Mouse (Mus musculus): ENCODE results near the gene Tmem44. TPM values are rescaled to one million over a fixed set of nuclear protein-coding genes. Genes with fewer than 3 reads are reported as not detected.
A peak's percentile ranks its signal among the peaks of the same experiment; 100 is the strongest.

Tmem44 gene
- polyA plus RNA-seq, 1 experiment from 2014 or later = 24.3 TPM

- no peaks in the 10 kb centered on the region for H3K27me3 ChIP-seq (ENCODE audit: control insufficient read depth, insufficient read depth, low read length)
- H3K9me3 ChIP-seq (replicated peaks; ENCODE audit: control insufficient read depth, low read length) = no peaks in the 10 kb centered on the region
- H3K27ac ChIP-seq (replicated peaks; ENCODE audit: low read depth, low read length) = no peak overlapping the region
- DNase-seq (ENCODE audit: low spot score) = no peak
- ATAC-seq (replicated peaks; ENCODE audit: insufficient number of reproducible peaks, low FRiP score, low TSS enrichment, low read depth) = no peak
- no peaks in the 10 kb centered on the region for H3K4me1 ChIP-seq (ENCODE audit: control insufficient read depth, insufficient read depth, low read length)
- 57% methylated on average over 1 of the region's 1 CpGs for WGBS
- no peak overlapping the region for H3K4me3 ChIP-seq (ENCODE audit: low read depth, low read length)
- no peak overlapping the region for H3K9ac ChIP-seq (replicated peaks; ENCODE audit: low read length)
- H3K36me3 ChIP-seq (replicated peaks; ENCODE audit: control insufficient read depth, insufficient read depth, low read depth, low read length) = no peaks in the 10 kb centered on the region
- H3K4me2 ChIP-seq (ENCODE audit: low read depth, low read length) = no peak overlapping the region
Observed at GRCm38 (mm10) chr16:30532929-30533328, 17.7 kb downstream of the Tmem44 start.

GRCm38 (mm10) chr16:30531761-30532406 lies 18.8 kb downstream of the Tmem44 start:
- Histone ChIP-seq H3K9ac (replicated peaks; ENCODE audit: low read length) (no peak overlapping the region), H3K27me3 (ENCODE audit: control insufficient read depth, insufficient read depth, low read length) (no peaks in the 10 kb centered on the region), H3K4me2 (ENCODE audit: low read depth, low read length) (no peak overlapping the region), H3K36me3 (replicated peaks; ENCODE audit: control insufficient read depth, insufficient read depth, low read depth, low read length) (no peaks in the 10 kb centered on the region), H3K9me3 (replicated peaks; ENCODE audit: control insufficient read depth, low read length) (no peaks in the 10 kb centered on the region), H3K27ac (replicated peaks; ENCODE audit: low read depth, low read length) (no peak overlapping the region), H3K4me1 (ENCODE audit: control insufficient read depth, insufficient read depth, low read length) (no peaks in the 10 kb centered on the region), H3K4me3 (ENCODE audit: low read depth, low read length) (no peak overlapping the region)
- WGBS = 29% methylated on average over 20 of the region's 20 CpGs
- ATAC-seq (replicated peaks; ENCODE audit: insufficient number of reproducible peaks, low FRiP score, low TSS enrichment, low read depth) = no peak
- peak; percentile 70 for DNase-seq (ENCODE audit: low spot score)

- WGBS = 46% methylated on average over 4 of the region's 4 CpGs
- Histone ChIP-seq H3K27ac (replicated peaks; ENCODE audit: low read depth, low read length) (no peak overlapping the region), H3K4me3 (ENCODE audit: low read depth, low read length) (no peak overlapping the region), H3K4me2 (ENCODE audit: low read depth, low read length) (no peak overlapping the region), H3K4me1 (ENCODE audit: control insufficient read depth, insufficient read depth, low read length) (no peaks in the 10 kb centered on the region), H3K9ac (replicated peaks; ENCODE audit: low read length) (no peak overlapping the region), H3K27me3 (ENCODE audit: control insufficient read depth, insufficient read depth, low read length) (no peaks in the 10 kb centered on the region), H3K36me3 (replicated peaks; ENCODE audit: control insufficient read depth, insufficient read depth, low read depth, low read length) (no peaks in the 10 kb centered on the region), H3K9me3 (replicated peaks; ENCODE audit: control insufficient read depth, low read length) (no peaks in the 10 kb centered on the region)
- DNase-seq (ENCODE audit: low spot score) (peak; percentile 59), ATAC-seq (replicated peaks; ENCODE audit: insufficient number of reproducible peaks, low FRiP score, low TSS enrichment, low read depth) (no peak)
Observed at GRCm38 (mm10) chr16:30530815-30531214, 19.8 kb downstream of the Tmem44 start.

- 85% methylated on average over 8 of the region's 8 CpGs for WGBS
- no peak overlapping the region for H3K9ac ChIP-seq (replicated peaks; ENCODE audit: low read length)
- H3K27me3 ChIP-seq (ENCODE audit: control insufficient read depth, insufficient read depth, low read length) = no peaks in the 10 kb centered on the region
- ATAC-seq (replicated peaks; ENCODE audit: insufficient number of reproducible peaks, low FRiP score, low TSS enrichment, low read depth) (no peak), DNase-seq (ENCODE audit: low spot score) (no peak)
- H3K36me3 ChIP-seq (replicated peaks; ENCODE audit: control insufficient read depth, insufficient read depth, low read depth, low read length) = no peaks in the 10 kb centered on the region
- H3K4me3 ChIP-seq (ENCODE audit: low read depth, low read length) = no peak overlapping the region
- no peaks in the 10 kb centered on the region for H3K9me3 ChIP-seq (replicated peaks; ENCODE audit: control insufficient read depth, low read length)
- H3K4me2 ChIP-seq (ENCODE audit: low read depth, low read length) = no peak overlapping the region
- H3K4me1 ChIP-seq (ENCODE audit: control insufficient read depth, insufficient read depth, low read length) = no peaks in the 10 kb centered on the region
- no peak overlapping the region for H3K27ac ChIP-seq (replicated peaks; ENCODE audit: low read depth, low read length)
Observed at GRCm38 (mm10) chr16:30528386-30528785, 22.3 kb downstream of the Tmem44 start.

GRCm38 (mm10) chr16:30527889-30528288 lies 22.8 kb downstream of the Tmem44 start:
- DNase-seq (ENCODE audit: low spot score) = no peak
- Histone ChIP-seq H3K27me3 (ENCODE audit: control insufficient read depth, insufficient read depth, low read length) (no peaks in the 10 kb centered on the region), H3K36me3 (replicated peaks; ENCODE audit: control insufficient read depth, insufficient read depth, low read depth, low read length) (no peaks in the 10 kb centered on the region)

GRCm38 (mm10) chr16:30525756-30526155 lies 24.9 kb downstream of the Tmem44 start:
- H3K36me3 ChIP-seq (replicated peaks; ENCODE audit: control insufficient read depth, insufficient read depth, low read depth, low read length) = no peaks in the 10 kb centered on the region

More at GRCm38 (mm10) chr16:30527889-30528288, 22.8 kb downstream of the Tmem44 start:
- WGBS = 62% methylated on average over 2 of the region's 2 CpGs
- no peaks in the 10 kb centered on the region for H3K9me3 ChIP-seq (replicated peaks; ENCODE audit: control insufficient read depth, low read length)
- no peaks in the 10 kb centered on the region for H3K4me1 ChIP-seq (ENCODE audit: control insufficient read depth, insufficient read depth, low read length)
- no peak overlapping the region for H3K9ac ChIP-seq (replicated peaks; ENCODE audit: low read length)
- H3K4me3 ChIP-seq (ENCODE audit: low read depth, low read length) = no peak overlapping the region
- no peak overlapping the region for H3K4me2 ChIP-seq (ENCODE audit: low read depth, low read length)
- ATAC-seq (replicated peaks; ENCODE audit: insufficient number of reproducible peaks, low FRiP score, low TSS enrichment, low read depth) = no peak
- H3K27ac ChIP-seq (replicated peaks; ENCODE audit: low read depth, low read length) = no peak overlapping the region

GRCm38 (mm10) chr16:30524481-30524880 lies 26.2 kb downstream of the Tmem44 start:
- H3K9me3 ChIP-seq (replicated peaks; ENCODE audit: control insufficient read depth, low read length) = no peaks in the 10 kb centered on the region
- no peak for DNase-seq (ENCODE audit: low spot score)
- WGBS = 91% methylated on average over 6 of the region's 6 CpGs
- H3K4me2 ChIP-seq (ENCODE audit: low read depth, low read length) = no peak overlapping the region
- no peak overlapping the region for H3K4me3 ChIP-seq (ENCODE audit: low read depth, low read length)
- H3K9ac ChIP-seq (replicated peaks; ENCODE audit: low read length) = no peak overlapping the region
- no peaks in the 10 kb centered on the region for H3K4me1 ChIP-seq (ENCODE audit: control insufficient read depth, insufficient read depth, low read length)
- no peak for ATAC-seq (replicated peaks; ENCODE audit: insufficient number of reproducible peaks, low FRiP score, low TSS enrichment, low read depth)
- no peaks in the 10 kb centered on the region for H3K27me3 ChIP-seq (ENCODE audit: control insufficient read depth, insufficient read depth, low read length)
- H3K36me3 ChIP-seq (replicated peaks; ENCODE audit: control insufficient read depth, insufficient read depth, low read depth, low read length) = no peaks in the 10 kb centered on the region
- H3K27ac ChIP-seq (replicated peaks; ENCODE audit: low read depth, low read length) = no peak overlapping the region

More at GRCm38 (mm10) chr16:30525756-30526155, 24.9 kb downstream of the Tmem44 start:
- DNase-seq (ENCODE audit: low spot score) = no peak
- Histone ChIP-seq H3K4me3 (ENCODE audit: low read depth, low read length) (no peak overlapping the region), H3K4me1 (ENCODE audit: control insufficient read depth, insufficient read depth, low read length) (no peaks in the 10 kb centered on the region), H3K4me2 (ENCODE audit: low read depth, low read length) (no peak overlapping the region), H3K27ac (replicated peaks; ENCODE audit: low read depth, low read length) (no peak overlapping the region), H3K27me3 (ENCODE audit: control insufficient read depth, insufficient read depth, low read length) (no peaks in the 10 kb centered on the region), H3K9ac (replicated peaks; ENCODE audit: low read length) (no peak overlapping the region), H3K9me3 (replicated peaks; ENCODE audit: control insufficient read depth, low read length) (no peaks in the 10 kb centered on the region)
- 77% methylated on average over 14 of the region's 14 CpGs for WGBS
- no peak for ATAC-seq (replicated peaks; ENCODE audit: insufficient number of reproducible peaks, low FRiP score, low TSS enrichment, low read depth)

GRCm38 (mm10) chr16:30522253-30522940 lies 28.2 kb downstream of the Tmem44 start:
- H3K36me3 ChIP-seq (replicated peaks; ENCODE audit: control insufficient read depth, insufficient read depth, low read depth, low read length) = no peaks in the 10 kb centered on the region
- 62% methylated on average over 10 of the region's 10 CpGs for WGBS
- H3K4me2 ChIP-seq (ENCODE audit: low read depth, low read length) = no peak overlapping the region
- H3K4me3 ChIP-seq (ENCODE audit: low read depth, low read length) = no peak overlapping the region
- H3K4me1 ChIP-seq (ENCODE audit: control insufficient read depth, insufficient read depth, low read length) = no peaks in the 10 kb centered on the region
- no peaks in the 10 kb centered on the region for H3K27me3 ChIP-seq (ENCODE audit: control insufficient read depth, insufficient read depth, low read length)
- ATAC-seq (replicated peaks; ENCODE audit: insufficient number of reproducible peaks, low FRiP score, low TSS enrichment, low read depth) (peak; percentile 42; the same call in 1 of the 2 replicates), DNase-seq (ENCODE audit: low spot score) (peak; percentile 17)
- H3K9me3 ChIP-seq (replicated peaks; ENCODE audit: control insufficient read depth, low read length) = no peaks in the 10 kb centered on the region
- no peak overlapping the region for H3K27ac ChIP-seq (replicated peaks; ENCODE audit: low read depth, low read length)
- H3K9ac ChIP-seq (replicated peaks; ENCODE audit: low read length) = no peak overlapping the region
